In genomic region chr17:85088401-85088800, GRCm38 (mm10) we compare ENCODE assay signal across 19 mouse cellular contexts. TPM values are rescaled to one million over a fixed set of nuclear protein-coding genes. Genes with fewer than 3 reads are reported as not detected.
DNase-seq lines count a peak whose midpoint lies in the region; ATAC-seq and TF ChIP-seq lines count a peak whose summit lies in the region.
"Had no signal": no experiment of that assay in that cellular context is flagged by ENCODE, and none has a peak within 500 bp of the region (broad histone marks: within the 10 kb centered on the region; RNA-seq: fewer than 3 reads in every experiment).

No protein-coding gene starts in this region.

- no peak overlapping the region for H3K27ac ChIP-seq in heart, embryonic 11.5 days (ENCODE audit: low read depth, low read length)
- H3K27ac ChIP-seq in layer of hippocampus, adult 2 months = no peak overlapping the region
- H3K27ac ChIP-seq in hindbrain, embryonic 16.5 days (ENCODE audit: low read depth, low read length) = no peak overlapping the region
- no peak overlapping the region for H3K27ac ChIP-seq in midbrain, embryonic 16.5 days (ENCODE audit: low read length)
- H3K27ac ChIP-seq: limb, embryonic 15.5 days; stomach, postnatal 0 days had no signal

- no peak for ATAC-seq in heart, embryonic 11.5 days (replicated peaks; ENCODE audit: insufficient number of reproducible peaks, low FRiP score, low TSS enrichment)
- ATAC-seq in hindbrain, embryonic 16.5 days = no peak
- no peak for ATAC-seq in midbrain, embryonic 16.5 days
- ATAC-seq: activated CD4-positive, CD25-positive, alpha-beta regulatory T cell, adult 4 months; forebrain, embryonic 16.5 days; Patski had no signal

- H3K4me1 ChIP-seq in heart, embryonic 11.5 days (ENCODE audit: control insufficient read depth, insufficient read depth, low read length) = peaks cover 8% of the 10 kb centered on the region
- peaks cover 18% of the 10 kb centered on the region for H3K4me1 ChIP-seq in hindbrain, embryonic 16.5 days (ENCODE audit: control insufficient read depth, insufficient read depth, low read depth, low read length)
- H3K4me1 ChIP-seq in midbrain, embryonic 16.5 days (ENCODE audit: control insufficient read depth, insufficient read depth, low read length) = peaks cover 18% of the 10 kb centered on the region

- TF ChIP-seq CTCF in layer of hippocampus, adult 2 months (conservative IDR thresholded peaks at IDR 0.05) = no peak

- no peaks in the 10 kb centered on the region for H3K36me3 ChIP-seq in heart, embryonic 11.5 days (ENCODE audit: control insufficient read depth, insufficient read depth, low read length)
- no peaks in the 10 kb centered on the region for H3K36me3 ChIP-seq in hindbrain, embryonic 16.5 days (ENCODE audit: control insufficient read depth, insufficient read depth, low read length)
- H3K36me3 ChIP-seq in midbrain, embryonic 16.5 days (ENCODE audit: control insufficient read depth, insufficient read depth, low read length) = no peaks in the 10 kb centered on the region
- H3K36me3 ChIP-seq: heart, embryonic 12.5 days; limb, embryonic 15.5 days had no signal

- no peak overlapping the region for H3K4me3 ChIP-seq in heart, embryonic 11.5 days (ENCODE audit: low read depth, low read length)
- H3K4me3 ChIP-seq in layer of hippocampus, adult 2 months = peak overlapping the region; percentile 85
- H3K4me3 ChIP-seq in hindbrain, embryonic 16.5 days (ENCODE audit: low read length) = no peak overlapping the region; the same call in 1 of the 2 replicates
- H3K4me3 ChIP-seq in midbrain, embryonic 16.5 days (ENCODE audit: low read depth, low read length) = no peak overlapping the region
- H3K4me3 ChIP-seq: heart, embryonic 12.5 days had no signal

- peak; percentile 82 for DNase-seq in heart, adult 11 months
- DNase-seq in layer of hippocampus, adult 2 months (ENCODE audit: low spot score in 2 of 2) = no peak
- no peak for DNase-seq in layer of hippocampus, postnatal 10 days (ENCODE audit: low spot score in 2 of 2)
- no peak for DNase-seq in urinary bladder, postnatal 25 days (ENCODE audit: low spot score)
- DNase-seq in layer of hippocampus, adult 8-10 months (ENCODE audit: low spot score in 2 of 2) = no peak
- DNase-seq: adrenal gland, postnatal 25 days; kidney, adult 18-20 months; kidney, postnatal 14 days; layer of hippocampus, adult 9-11 months; thymus, postnatal 14 days had no signal

- no peak overlapping the region for H3K9ac ChIP-seq in heart, embryonic 11.5 days (ENCODE audit: low read depth, low read length)
- H3K9ac ChIP-seq in hindbrain, embryonic 16.5 days (ENCODE audit: low read depth, low read length) = no peak overlapping the region
- H3K9ac ChIP-seq in midbrain, embryonic 16.5 days (ENCODE audit: low read depth, low read length) = no peak overlapping the region
- H3K9ac ChIP-seq: heart, embryonic 12.5 days; limb, embryonic 15.5 days had no signal

- no peak overlapping the region for H3K4me2 ChIP-seq in heart, embryonic 11.5 days
- peak overlapping the region; percentile 56 for H3K4me2 ChIP-seq in hindbrain, embryonic 16.5 days (ENCODE audit: low read length)
- H3K4me2 ChIP-seq in midbrain, embryonic 16.5 days (ENCODE audit: low read length) = peak overlapping the region; percentile 55

- H3K9me3 ChIP-seq in heart, embryonic 11.5 days (replicated peaks; ENCODE audit: control insufficient read depth, low read length) = no peaks in the 10 kb centered on the region
- H3K9me3 ChIP-seq in hindbrain, embryonic 16.5 days (ENCODE audit: control insufficient read depth, low read length) = no peaks in the 10 kb centered on the region
- H3K9me3 ChIP-seq in midbrain, embryonic 16.5 days (replicated peaks; ENCODE audit: control insufficient read depth, low read length, poor library complexity, severe bottlenecking) = no peaks in the 10 kb centered on the region
- H3K9me3 ChIP-seq: heart, embryonic 12.5 days; limb, embryonic 15.5 days had no signal

- WGBS in heart, embryonic 11.5 days (ENCODE audit: insufficient replicate concordance) = 90% methylated on average over 11 of the region's 11 CpGs
- 87% methylated on average over 11 of the region's 11 CpGs for WGBS in hindbrain, embryonic 16.5 days
- 83% methylated on average over 11 of the region's 11 CpGs for WGBS in midbrain, embryonic 16.5 days

- H3K27me3 ChIP-seq in heart, embryonic 11.5 days (ENCODE audit: control insufficient read depth, insufficient read depth, low read length) = no peaks in the 10 kb centered on the region
- H3K27me3 ChIP-seq in hindbrain, embryonic 16.5 days (replicated peaks; ENCODE audit: control insufficient read depth, insufficient read depth, low read length) = no peaks in the 10 kb centered on the region
- H3K27me3 ChIP-seq in midbrain, embryonic 16.5 days (ENCODE audit: control insufficient read depth, insufficient read depth, low read depth, low read length) = no peaks in the 10 kb centered on the region
- H3K27me3 ChIP-seq: heart, embryonic 12.5 days; limb, embryonic 15.5 days; Patski had no signal

RNA-seq across cellular contexts. Expression of gene Prepl, which starts 1.6 kb away (rescaled TPM):
- polyA plus RNA-seq in heart, embryonic 11.5 days (2014; fragmentation: Nextera tagmentation; extraction: Ambion mirVana) = 27.1 and 32.5 TPM in 2 replicates
- 100 to 1,000 TPM; 347 to 374 TPM for total RNA-seq in layer of hippocampus, adult 2 months (2021)
- total RNA-seq in layer of hippocampus, postnatal 10 days (2021) = 100 to 1,000 TPM; 291 to 295 TPM
- polyA plus RNA-seq in hindbrain, embryonic 16.5 days (2015; fragmentation: Nextera tagmentation; extraction: Ambion mirVana) = 131 and 151 TPM in 2 replicates
- polyA plus RNA-seq in midbrain, embryonic 16.5 days (2015; fragmentation: Nextera tagmentation; extraction: Ambion mirVana) = 123 and 143 TPM in 2 replicates
- total RNA-seq in layer of hippocampus, adult 8-10 months (2022) = 100 to 1,000 TPM; 366 to 422 (median 399) TPM

RNA-seq across cellular contexts. Expression of gene Camkmt, which starts 2.0 kb away (rescaled TPM):
- polyA plus RNA-seq in heart, embryonic 11.5 days (2014; fragmentation: Nextera tagmentation; extraction: Ambion mirVana) = 7.0 TPM in 2 replicates
- 10 to 100 TPM; 13.1 to 13.6 TPM for total RNA-seq in layer of hippocampus, adult 2 months (2021)
- 10 to 100 TPM; 11.2 to 14.6 TPM for total RNA-seq in layer of hippocampus, postnatal 10 days (2021)
- 20.1 and 22.9 TPM in 2 replicates for polyA plus RNA-seq in hindbrain, embryonic 16.5 days (2015; fragmentation: Nextera tagmentation; extraction: Ambion mirVana)
- 23.2 and 26.5 TPM in 2 replicates for polyA plus RNA-seq in midbrain, embryonic 16.5 days (2015; fragmentation: Nextera tagmentation; extraction: Ambion mirVana)
- total RNA-seq in layer of hippocampus, adult 8-10 months (2022) = 10 to 100 TPM; 11.8 to 15.6 (median 12.7) TPM
